Mouse (Mus musculus): ENCODE results near the gene Cd22. TPM values are rescaled to one million over a fixed set of nuclear protein-coding genes. Genes with fewer than 3 reads are reported as not detected.
A peak's percentile ranks its signal among the peaks of the same experiment; 100 is the strongest.

Cd22 gene
- total and polyA plus RNA-seq, 3 experiments = 0.07 TPM; not detected in 2

- H3K4me3 ChIP-seq (ENCODE audit: control insufficient read depth in 1 of 2, insufficient read depth in 1 of 2, low read depth in 2 of 2, low read length in 2 of 2) = no peak overlapping the region; a peak in 1 of 4 replicates
- H3K36me3 ChIP-seq (ENCODE audit: control insufficient read depth in 1 of 2, insufficient read depth in 2 of 2, low read length in 2 of 2) = no peaks in the 10 kb centered on the region
- no peaks in the 10 kb centered on the region for H3K9me3 ChIP-seq (replicated peaks; ENCODE audit: insufficient read depth, low read length)
- no peak overlapping the region for H3K27ac ChIP-seq (ENCODE audit: control insufficient read depth, low read depth, low read length)
- peaks cover 2% of the 10 kb centered on the region in 2 experiments; a peak in 2 of 4 replicates for H3K27me3 ChIP-seq (ENCODE audit: control insufficient read depth in 1 of 2, insufficient read depth in 2 of 2, low read length in 2 of 2)
- H3K4me1 ChIP-seq (ENCODE audit: control insufficient read depth in 1 of 2, insufficient read depth in 2 of 2, low read length in 2 of 2) = peaks cover 0 to 3% of the 10 kb centered on the region in 2 experiments; a peak in 2 of 4 replicates
- no peak for DNase-seq (ENCODE audit: low read depth, low spot score)
- TF ChIP-seq RAD21 (IDR thresholded peaks at IDR 0.05; ENCODE audit: low read depth, low read length) (no peak), GABPA (IDR thresholded peaks at IDR 0.05; ENCODE audit: low read depth, low read length) (no peak), ZKSCAN1 (IDR thresholded peaks at IDR 0.05; ENCODE audit: low read depth, low read length) (no peak), KAT2A (conservative IDR thresholded peaks at IDR 0.05; ENCODE audit: low read depth, low read length) (no peak), ZC3H11A (IDR thresholded peaks at IDR 0.05; ENCODE audit: low read depth, low read length) (no peak), TCF12 (IDR thresholded peaks at IDR 0.05; ENCODE audit: low read depth, low read length) (no peak), E2F4 (IDR thresholded peaks at IDR 0.05; ENCODE audit: borderline replicate concordance, low read depth, low read length) (no peak), USF2 (IDR thresholded peaks at IDR 0.05; ENCODE audit: borderline replicate concordance in 1 of 2, insufficient read depth in 1 of 2, low read depth in 1 of 2, low read length in 2 of 2) (no peak), MAFK (IDR thresholded peaks at IDR 0.05; ENCODE audit: borderline replicate concordance, low read depth, low read length) (no peak)
- H3K9ac ChIP-seq (ENCODE audit: control insufficient read depth, low read depth, low read length, poor library complexity, severe bottlenecking) = no peak overlapping the region
- no peaks in the 10 kb centered on the region for H3K79me2 ChIP-seq (ENCODE audit: control insufficient read depth, insufficient read depth, low read length, poor library complexity)
Measured at GRCm38 (mm10) chr7:30821532-30821931, 58.6 kb downstream of the Cd22 start.

DNA sequence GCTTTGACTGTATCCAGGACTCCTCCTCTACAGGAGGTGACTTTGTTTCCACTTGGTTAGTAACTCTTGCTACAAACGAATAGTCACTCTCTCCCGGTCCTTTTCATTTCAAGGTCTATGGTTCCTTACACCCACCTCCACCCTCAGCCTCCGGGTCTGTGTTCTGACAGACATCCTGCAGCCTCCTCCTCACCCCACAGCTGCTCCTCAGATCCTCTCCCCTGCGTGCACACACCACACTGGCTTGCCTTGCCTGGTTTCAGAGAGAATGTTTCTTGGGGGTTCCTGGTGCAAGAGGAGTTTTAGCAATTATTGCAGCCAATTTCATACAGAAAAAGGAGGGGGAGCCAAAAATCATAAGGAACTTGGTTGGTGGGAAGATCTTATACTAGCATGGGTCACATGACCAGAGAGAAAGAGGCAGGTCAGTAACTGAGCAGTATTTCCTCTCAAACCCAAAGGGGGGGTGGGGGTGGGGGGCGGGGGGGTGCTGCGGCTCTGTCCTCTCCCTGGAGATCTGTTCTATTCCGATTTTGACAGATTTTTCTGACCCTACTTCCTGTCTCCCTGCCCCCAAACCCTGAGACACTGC, 59.2 kb downstream of the Cd22 start:
- DNase-seq (ENCODE audit: low read depth, low spot score) = no peak
- Histone ChIP-seq H3K27me3 (ENCODE audit: control insufficient read depth in 1 of 2, insufficient read depth in 2 of 2, low read length in 2 of 2) (peaks cover 2 to 3% of the 10 kb centered on the region in 2 experiments; a peak in 2 of 4 replicates), H3K27ac (ENCODE audit: control insufficient read depth, low read depth, low read length) (no peak overlapping the region), H3K9ac (ENCODE audit: control insufficient read depth, low read depth, low read length, poor library complexity, severe bottlenecking) (no peak overlapping the region), H3K36me3 (ENCODE audit: control insufficient read depth in 1 of 2, insufficient read depth in 2 of 2, low read length in 2 of 2) (no peaks in the 10 kb centered on the region), H3K9me3 (replicated peaks; ENCODE audit: insufficient read depth, low read length) (no peaks in the 10 kb centered on the region), H3K4me1 (ENCODE audit: control insufficient read depth in 1 of 2, insufficient read depth in 2 of 2, low read length in 2 of 2) (peaks cover 0 to 3% of the 10 kb centered on the region in 2 experiments; a peak in 2 of 4 replicates), H3K79me2 (ENCODE audit: control insufficient read depth, insufficient read depth, low read length, poor library complexity) (no peaks in the 10 kb centered on the region), H3K4me3 (ENCODE audit: control insufficient read depth in 1 of 2, insufficient read depth in 1 of 2, low read depth in 2 of 2, low read length in 2 of 2) (peak overlapping the region in 1 of 2 experiments; percentile 5; a peak in 1 of 4 replicates)
- TF ChIP-seq ELF1 (IDR thresholded peaks at IDR 0.05; ENCODE audit: low read depth, low read length) (no peak), MAX (IDR thresholded peaks at IDR 0.05; ENCODE audit: low read length) (no peak), POLR2AphosphoS2 (IDR thresholded peaks at IDR 0.05; ENCODE audit: low read length) (no peak), USF1 (IDR thresholded peaks at IDR 0.05; ENCODE audit: low read depth, low read length) (peak; percentile 86), USF2 (IDR thresholded peaks at IDR 0.05; ENCODE audit: borderline replicate concordance in 1 of 2, insufficient read depth in 1 of 2, low read depth in 1 of 2, low read length in 2 of 2) (peak in 1 of 2 experiments; percentile 57; a peak in 1 of 4 replicates), NELFE (IDR thresholded peaks at IDR 0.05; ENCODE audit: low read depth, low read length) (no peak)

All from MEL (cell line).